Comparison of ENCODE assay signal across 8 mouse cellular contexts in genomic region chr14:30353291-30354126, GRCm38 (mm10).
A peak's percentile ranks its signal among the peaks of the same experiment; 100 is the strongest.
DNase-seq lines count a peak whose midpoint lies in the region; ATAC-seq and TF ChIP-seq lines count a peak whose summit lies in the region.

No protein-coding gene starts in this region.

- no peak overlapping the region for H3K27ac ChIP-seq in gastrocnemius, adult 2 months
- H3K27ac ChIP-seq in forebrain, embryonic 10.5 days, result peak overlapping the region; percentile 87
- H3K27ac ChIP-seq in intestine, embryonic 15.5 days, result no peak overlapping the region
- peak overlapping the region; percentile 84 for H3K27ac ChIP-seq in midbrain, embryonic 10.5 days (replicated peaks)
- no peak overlapping the region for H3K27ac ChIP-seq in testis, adult 2 months (ENCODE audit: control insufficient read depth, insufficient read depth, low read depth, low read length)

- ATAC-seq in intestine, embryonic 15.5 days, result peak; percentile 67

- intact Hi-C loops in gastrocnemius, adult 2 months (cut with DNase I), result no loop called here

- H3K27me3 ChIP-seq in forebrain, embryonic 10.5 days (ENCODE audit: poor library complexity, severe bottlenecking), result peaks cover 66% of the 10 kb centered on the region
- peaks cover 15% of the 10 kb centered on the region for H3K27me3 ChIP-seq in intestine, embryonic 15.5 days (replicated peaks)
- H3K27me3 ChIP-seq in midbrain, embryonic 10.5 days (ENCODE audit: low read depth, poor library complexity, severe bottlenecking), result peaks cover 56% of the 10 kb centered on the region
- no peaks in the 10 kb centered on the region; the same call in 1 of the 2 replicates for H3K27me3 ChIP-seq in testis, adult 2 months (ENCODE audit: control insufficient read depth, insufficient read depth, low read length)

- peak overlapping the region; percentile 62 for H3K9ac ChIP-seq in intestine, embryonic 15.5 days

- WGBS in forebrain, embryonic 10.5 days, result 4% methylated on average over 81 of the region's 114 CpGs
- under 1% methylated on average over 93 of the region's 114 CpGs for WGBS in intestine, embryonic 15.5 days
- whole genome bisulfite sequencing in midbrain, embryonic 10.5 days, result 6% methylated on average over 90 of the region's 114 CpGs

- H3K4me2 ChIP-seq in intestine, embryonic 15.5 days (replicated peaks), result peak overlapping the region; percentile 88

- H3K4me3 ChIP-seq in gastrocnemius, adult 2 months, result peak overlapping the region; percentile 73
- peak overlapping the region; percentile 64 for H3K4me3 ChIP-seq in forebrain, embryonic 10.5 days
- H3K4me3 ChIP-seq in intestine, embryonic 15.5 days (replicated peaks), result peak overlapping the region; percentile 61
- peak overlapping the region; percentile 66 for H3K4me3 ChIP-seq in midbrain, embryonic 10.5 days
- H3K4me3 ChIP-seq in testis, adult 2 months (ENCODE audit: control insufficient read depth, low read depth, low read length), result peak overlapping the region; percentile 64

- TF ChIP-seq POLR2A in testis, adult 2 months (IDR thresholded peaks at IDR 0.05; ENCODE audit: control insufficient read depth, low read depth, low read length), result no peak

- H3K9me3 ChIP-seq in forebrain, embryonic 10.5 days, result no peaks in the 10 kb centered on the region
- H3K9me3 ChIP-seq in intestine, embryonic 15.5 days, result no peaks in the 10 kb centered on the region
- no peaks in the 10 kb centered on the region for H3K9me3 ChIP-seq in midbrain, embryonic 10.5 days (replicated peaks)

- TF ChIP-seq CTCF in gastrocnemius, adult 2 months (IDR thresholded peaks at IDR 0.05), result no peak
- TF ChIP-seq CTCF in testis, adult 2 months (IDR thresholded peaks at IDR 0.05; ENCODE audit: control insufficient read depth, insufficient read depth, insufficient replicate concordance, low read depth, low read length), result no peak

- peaks cover 22% of the 10 kb centered on the region for H3K4me1 ChIP-seq in forebrain, embryonic 10.5 days
- peaks cover 14% of the 10 kb centered on the region for H3K4me1 ChIP-seq in intestine, embryonic 15.5 days (replicated peaks)
- peaks cover 17% of the 10 kb centered on the region for H3K4me1 ChIP-seq in midbrain, embryonic 10.5 days
- H3K4me1 ChIP-seq in testis, adult 2 months (ENCODE audit: control insufficient read depth, insufficient read depth, low read length), result peaks cover 15% of the 10 kb centered on the region

- DNase-seq in gastrocnemius, adult 2 months, result peak; percentile 38
- DNase-seq in gastrocnemius, adult 18-20 months (ENCODE audit: low spot score), result no peak
- peak; percentile 3 to 12 for DNase-seq in spleen, postnatal 36 days (ENCODE audit: low spot score in 2 of 2)
- no peak for DNase-seq in spleen, postnatal 14 days (ENCODE audit: low spot score in 2 of 2)
- peak; percentile 46 for DNase-seq in forebrain, embryonic 10.5 days (ENCODE audit: extremely low spot score, low spot score)
- peak; percentile 64 for DNase-seq in midbrain, embryonic 10.5 days (ENCODE audit: low spot score)

- H3K36me3 ChIP-seq in forebrain, embryonic 10.5 days (replicated peaks), result no peaks in the 10 kb centered on the region
- no peaks in the 10 kb centered on the region for H3K36me3 ChIP-seq in intestine, embryonic 15.5 days
- H3K36me3 ChIP-seq in midbrain, embryonic 10.5 days, result no peaks in the 10 kb centered on the region
- no peaks in the 10 kb centered on the region for H3K36me3 ChIP-seq in testis, adult 2 months (ENCODE audit: control insufficient read depth, insufficient read depth, low read length)

Comparison
In these comparisons a context has a peak if more than half of its experiments do, and no peak if none do; other contexts are left out.
1. DNase-seq: peak in gastrocnemius, adult 2 months (single experiment), spleen, postnatal 36 days (2 of 2), forebrain, embryonic 10.5 days (single experiment) and midbrain, embryonic 10.5 days (single experiment); none in gastrocnemius, adult 18-20 months (single experiment) and spleen, postnatal 14 days (0 of 2).
2. H3K27ac ChIP-seq: peak in forebrain, embryonic 10.5 days (single experiment) and midbrain, embryonic 10.5 days (single experiment); none in gastrocnemius, adult 2 months (single experiment), intestine, embryonic 15.5 days (single experiment) and testis, adult 2 months (single experiment).
3. Peak in every context shown above with its lines, with median percentiles within 50 percentile points of each other: H3K4me3 ChIP-seq.